Mouse (Mus musculus) T-helper 17 cell (primary cell): ENCODE results near the gene Krt14.

Experiments used
- in situ Hi-C, 2 experiments: fragments of 300-600 bp; cut with MboI, MseI; formaldehyde crosslinking; loops; 1 replicate in 1 of 2; 2 replicates in 1 of 2; pipeline ENCODE4 v1.15.1; 2025; ENCODE audit warnings: high pct_unique_total_duplicates in 2 of 2

Krt14 gene

GRCm38 (mm10) chr11:100168765-100169762, 38.3 kb downstream of the Krt14 start:
- in situ Hi-C loops, result loop anchor here in 1 of 2 experiments (5.0 kb wide), 1 partner anchor 113 kb away; no protein-coding TSS in a partner anchor

- in situ Hi-C loops, result loop anchor here in 1 of 2 experiments (5.0 kb wide), 1 partner anchor 114 kb away; no protein-coding TSS in a partner anchor
Observed at GRCm38 (mm10) chr11:100168071-100168470, 39.3 kb downstream of the Krt14 start.

- in situ Hi-C loops, result no loop called here
Observed at GRCm38 (mm10) chr11:100164392-100164791, 43.0 kb downstream of the Krt14 start.

- in situ Hi-C loops, result no loop called here
Observed at GRCm38 (mm10) chr11:100157908-100158477, 49.4 kb downstream of the Krt14 start.

- in situ Hi-C loops, result no loop called here
Observed at GRCm38 (mm10) chr11:100157331-100157730, 50.0 kb downstream of the Krt14 start.

- in situ Hi-C loops, result no loop called here
Observed at GRCm38 (mm10) chr11:100155497-100156255, 51.7 kb downstream of the Krt14 start.
